Mouse (Mus musculus): Measurements from ENCODE around the gene Rsc1a1. TPM values are rescaled to one million over a fixed set of nuclear protein-coding genes. Genes with fewer than 3 reads are reported as not detected.

Rsc1a1 gene
- total RNA-seq (2023), result 1 to 10 TPM in 1 of 2 experiments, not detected in 1; 2.9 TPM

DNA sequence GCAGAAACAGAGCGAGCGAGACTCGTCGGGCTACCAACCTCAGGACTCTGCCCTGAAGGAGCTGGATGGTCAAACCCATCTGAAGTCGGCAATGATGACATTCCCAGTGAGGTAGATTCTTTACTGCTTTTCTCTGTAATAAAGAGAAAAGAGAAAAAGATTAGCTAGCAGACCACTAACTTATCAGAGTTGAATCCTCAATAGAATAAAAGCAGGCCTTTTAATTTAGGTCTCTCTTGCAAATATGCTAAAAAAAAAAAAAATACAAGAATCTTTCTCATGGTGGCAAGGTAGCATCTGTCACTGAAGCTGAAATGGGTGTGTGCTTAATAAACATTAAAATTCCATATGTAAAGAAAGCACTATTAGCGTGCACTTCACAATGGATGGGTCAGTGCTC is at the start of gene Rsc1a1:
Gene Rsc1a1 (minus strand): TSS at position 101 of the 400 bp plus-strand sequence.

DNA sequence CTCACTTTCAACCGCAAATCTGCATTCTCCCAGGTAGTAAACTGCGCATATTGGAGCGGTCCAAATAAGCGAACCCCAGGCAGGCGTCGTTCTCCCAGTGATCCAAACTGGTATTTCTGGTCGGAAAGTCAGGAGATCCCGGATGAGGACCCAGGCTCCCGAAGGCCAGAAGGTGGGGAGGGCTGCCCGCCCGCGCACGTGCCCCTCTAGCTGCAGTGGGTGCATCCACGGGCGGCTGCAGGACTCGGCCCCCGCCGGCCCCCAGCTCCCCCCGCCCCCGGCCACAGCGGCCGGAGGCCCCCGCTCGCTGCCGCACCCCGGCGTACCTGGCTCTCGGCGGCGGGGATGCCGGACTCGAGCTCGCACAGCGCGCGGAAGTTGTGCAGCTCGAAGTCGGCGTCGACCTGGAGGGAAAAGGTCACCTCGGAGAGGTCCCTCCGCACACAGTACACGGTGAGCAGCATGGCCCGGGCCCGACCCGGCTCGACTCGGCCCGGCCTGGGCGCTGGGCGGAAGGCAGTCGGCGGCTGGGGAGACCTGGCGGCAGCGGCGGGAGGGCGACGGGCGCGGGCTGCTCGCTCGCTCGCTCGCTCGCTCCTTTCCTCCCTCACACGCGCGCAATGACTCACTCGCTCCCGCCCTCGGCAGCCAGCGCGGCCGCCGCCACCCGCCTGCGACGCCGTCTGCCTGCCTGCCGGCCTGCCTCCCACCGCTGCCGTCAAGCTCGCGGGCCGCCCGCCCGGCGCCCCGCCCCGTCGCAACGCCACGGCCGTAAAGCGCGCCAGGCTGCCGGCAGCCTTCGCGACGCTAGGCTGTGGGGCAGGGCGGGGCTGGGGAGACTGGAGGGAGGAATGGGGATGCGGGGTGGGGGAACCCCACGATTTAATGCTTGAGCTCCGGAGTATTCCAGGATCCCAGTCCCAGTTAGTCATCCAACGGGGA is 37.6 kb upstream of the Rsc1a1 start, which contains the start of gene Ddi2:
Gene Ddi2 (minus strand): TSS at position 689 of the 942 bp plus-strand sequence.

DNA sequence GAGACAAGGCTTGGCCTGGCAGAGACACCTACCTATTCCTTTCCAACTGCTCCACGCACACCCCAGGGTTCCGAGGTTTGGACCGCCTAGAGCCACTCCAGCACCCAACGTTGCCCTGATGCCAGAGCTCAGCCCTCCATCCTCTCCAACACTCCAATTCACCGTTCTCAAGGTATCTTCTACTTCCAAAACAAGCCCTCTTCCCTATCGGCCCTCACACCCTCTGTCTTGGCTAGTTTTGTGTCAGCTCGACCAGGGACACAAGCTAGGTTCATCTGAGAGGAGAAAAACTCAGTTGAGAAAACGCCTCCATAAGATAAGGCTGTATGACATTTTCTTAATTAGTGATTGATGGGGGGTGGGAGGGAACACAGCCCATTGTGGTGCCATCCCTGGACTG is 20.6 kb downstream of the Rsc1a1 start, which contains the start of gene Plekhm2:
Gene Plekhm2 (minus strand): TSS at position 101 of the 400 bp plus-strand sequence.

Other genes starting within 250 kb of the Rsc1a1 start
- gene Srarp, start 249.5 kb downstream of the Rsc1a1 start, total RNA-seq (2023), result not detected
- 10 to 100 TPM; 39.8 to 44.6 TPM for gene Zbtb17, start 240.9 kb downstream of the Rsc1a1 start, total RNA-seq (2023)
- gene Spen, start 147.0 kb downstream of the Rsc1a1 start, total RNA-seq (2023), result 10 to 100 TPM; 56.7 to 69.1 TPM
- under 1 TPM in 1 of 2 experiments, not detected in 1; 0.17 TPM for gene Fblim1, start 79.5 kb downstream of the Rsc1a1 start, total RNA-seq (2023)
- not detected for gene Tmem82, start 67.0 kb downstream of the Rsc1a1 start, total RNA-seq (2023)
- not detected for gene Slc25a34, start 61.8 kb downstream of the Rsc1a1 start, total RNA-seq (2023)
- gene Plekhm2, start 20.7 kb downstream of the Rsc1a1 start, total RNA-seq (2023), result 10 to 100 TPM; 33.5 to 34.3 TPM
- 10 to 100 TPM; 51.1 to 52.2 TPM for gene Ddi2, start 37.8 kb upstream of the Rsc1a1 start, total RNA-seq (2023)
- not detected for gene Agmat, start 61.1 kb upstream of the Rsc1a1 start, total RNA-seq (2023)
- gene Dnajc16, start 105.3 kb upstream of the Rsc1a1 start, total RNA-seq (2023), result 10 to 100 TPM; 14.6 to 17.2 TPM
- 10 to 100 TPM; 25.4 to 28.3 TPM for gene Casp9, start 108.0 kb upstream of the Rsc1a1 start, total RNA-seq (2023)
- not detected for gene Cela2a, start 140.6 kb upstream of the Rsc1a1 start, total RNA-seq (2023)
- not detected for gene Ctrc, start 160.8 kb upstream of the Rsc1a1 start, total RNA-seq (2023)
- 10 to 100 TPM; 30.2 to 31.4 TPM for gene Efhd2, start 189.3 kb upstream of the Rsc1a1 start, total RNA-seq (2023)